Mouse (Mus musculus): ENCODE measurements at regions not wholly inside any gene's neighbourhood (a gene's known extent, or its start where the extent isn't known, plus 50 kb on each side); places are given as distances from the start of the nearest gene placed in this dataset.

GRCm38 (mm10) chr4:9083526-9083925, 844.7 kb upstream of the Car8 start:
- DNase-seq (ENCODE audit: low spot score), result no peak

- DNase-seq (ENCODE audit: low spot score), result no peak
Observed at GRCm38 (mm10) chr4:9081701-9082562, 843.1 kb upstream of the Car8 start.

GRCm38 (mm10) chr4:9080821-9081493, 842.1 kb upstream of the Car8 start:
- no peak for DNase-seq (ENCODE audit: low spot score)

- no peak for DNase-seq (ENCODE audit: low spot score)
Observed at GRCm38 (mm10) chr4:9079828-9080245, 841.0 kb upstream of the Car8 start.

- no peak for DNase-seq (ENCODE audit: low spot score)
Observed at GRCm38 (mm10) chr4:9074447-9074846, 835.6 kb upstream of the Car8 start.

- no peak for DNase-seq (ENCODE audit: low spot score)
Observed at GRCm38 (mm10) chr4:9073736-9074428, 835.0 kb upstream of the Car8 start.

GRCm38 (mm10) chr4:9072321-9072720, 833.5 kb upstream of the Car8 start:
- DNase-seq (ENCODE audit: low spot score), result no peak

GRCm38 (mm10) chr4:9067874-9068273, 829.0 kb upstream of the Car8 start:
- DNase-seq (ENCODE audit: low spot score), result no peak

GRCm38 (mm10) chr4:9065981-9066815, 827.4 kb upstream of the Car8 start:
- no peak for DNase-seq (ENCODE audit: low spot score)

GRCm38 (mm10) chr4:9061941-9062340, 823.1 kb upstream of the Car8 start:
- DNase-seq (ENCODE audit: low spot score), result no peak

- no peak for DNase-seq (ENCODE audit: low spot score)
Observed at GRCm38 (mm10) chr4:9060221-9060620, 821.4 kb upstream of the Car8 start.

- no peak for DNase-seq (ENCODE audit: low spot score)
Observed at GRCm38 (mm10) chr4:9057676-9058075, 818.8 kb upstream of the Car8 start.

- no peak for DNase-seq (ENCODE audit: low spot score)
Observed at GRCm38 (mm10) chr4:9057113-9057512, 818.3 kb upstream of the Car8 start.

GRCm38 (mm10) chr4:9055876-9056275, 817.0 kb upstream of the Car8 start:
- no peak for DNase-seq (ENCODE audit: low spot score)

- no peak for DNase-seq (ENCODE audit: low spot score)
Observed at GRCm38 (mm10) chr4:9055266-9055820, 816.5 kb upstream of the Car8 start.

- DNase-seq (ENCODE audit: low spot score), result no peak
Observed at GRCm38 (mm10) chr4:9048817-9049216, 810.0 kb upstream of the Car8 start.

- no peak for DNase-seq (ENCODE audit: low spot score)
Observed at GRCm38 (mm10) chr4:9047151-9047550, 808.3 kb upstream of the Car8 start.

- DNase-seq (ENCODE audit: low spot score), result no peak
Observed at GRCm38 (mm10) chr4:9046436-9046835, 807.6 kb upstream of the Car8 start.

- DNase-seq (ENCODE audit: low spot score), result no peak
Observed at GRCm38 (mm10) chr4:9046030-9046429, 807.2 kb upstream of the Car8 start.

- no peak for DNase-seq (ENCODE audit: low spot score)
Observed at GRCm38 (mm10) chr4:9036005-9036404, 797.2 kb upstream of the Car8 start.

GRCm38 (mm10) chr4:9035350-9035749, 796.5 kb upstream of the Car8 start:
- no peak for DNase-seq (ENCODE audit: low spot score)

GRCm38 (mm10) chr4:9034280-9034679, 795.4 kb upstream of the Car8 start:
- DNase-seq (ENCODE audit: low spot score), result no peak

All from left cerebral cortex, adult 11 months (tissue).